Mouse (Mus musculus): ENCODE measurements around the gene Phf13. TPM values are rescaled to one million over a fixed set of nuclear protein-coding genes. Genes with fewer than 3 reads are reported as not detected.

Phf13 gene
- polyA plus RNA-seq (2012; rRNA removed): 8.0 and 11.6 TPM in 2 replicates

GRCm38 (mm10) chr4:151996173-151996950, at the start of gene Phf13:
Gene Phf13 (minus strand): TSS chr4:151996258.

GRCm38 (mm10) chr4:152038985-152039830, 43.1 kb upstream of the Phf13 start, which contains the start of gene Nol9:
Gene Nol9 (plus strand): TSS chr4:152039321.

GRCm38 (mm10) chr4:152038225-152038984, 42.3 kb upstream of the Phf13 start, which contains the start of gene Tas1r1:
Gene Tas1r1 (minus strand): TSS chr4:152038568.

GRCm38 (mm10) chr4:152027524-152027923, 31.5 kb upstream of the Phf13 start, which contains the start of gene Zbtb48:
Gene Zbtb48 (minus strand): TSS chr4:152027671.

GRCm38 (mm10) chr4:152008622-152009075, 12.6 kb upstream of the Phf13 start, which contains the start of gene Klhl21:
Gene Klhl21 (plus strand): TSS chr4:152008803.

GRCm38 (mm10) chr4:151988342-151989109, 7.5 kb downstream of the Phf13 start, which contains the start of gene Thap3:
Gene Thap3 (minus strand): TSS chr4:151988997.

Other genes starting within 250 kb of the Phf13 start
- 6.3 and 7.0 TPM in 2 replicates for gene Camta1, start 134.4 kb downstream of the Phf13 start, polyA plus RNA-seq (2012; rRNA removed)
- 53.1 and 54.8 TPM in 2 replicates for gene Dnajc11, start 62.6 kb downstream of the Phf13 start, polyA plus RNA-seq (2012; rRNA removed)
- 52.9 and 61.9 TPM in 2 replicates for gene Thap3, start 7.3 kb downstream of the Phf13 start, polyA plus RNA-seq (2012; rRNA removed)
- 32.7 and 32.8 TPM in 2 replicates for gene Klhl21, start 12.5 kb upstream of the Phf13 start, polyA plus RNA-seq (2012; rRNA removed)
- gene Zbtb48, start 31.4 kb upstream of the Phf13 start, polyA plus RNA-seq (2012; rRNA removed): 15.8 and 16.4 TPM in 2 replicates
- 0.03 TPM in 1 of 2 replicates, not detected in the other for gene Tas1r1, start 42.3 kb upstream of the Phf13 start, polyA plus RNA-seq (2012; rRNA removed)
- gene Nol9, start 43.1 kb upstream of the Phf13 start, polyA plus RNA-seq (2012; rRNA removed): 19.1 and 20.3 TPM in 2 replicates
- 35.1 and 50.2 TPM in 2 replicates for gene Plekhg5, start 76.2 kb upstream of the Phf13 start, polyA plus RNA-seq (2012; rRNA removed)
- gene Tnfrsf25, start 119.7 kb upstream of the Phf13 start, polyA plus RNA-seq (2012; rRNA removed): 5.6 and 7.5 TPM in 2 replicates
- gene Espn, start 156.1 kb upstream of the Phf13 start, polyA plus RNA-seq (2012; rRNA removed): 103 and 119 TPM in 2 replicates
- gene Hes2, start 162.6 kb upstream of the Phf13 start, polyA plus RNA-seq (2012; rRNA removed): 4.3 and 5.0 TPM in 2 replicates
- gene Acot7, start 181.9 kb upstream of the Phf13 start, polyA plus RNA-seq (2012; rRNA removed): 71.1 and 110 TPM in 2 replicates